Mouse (Mus musculus) adrenal gland, adult 2 months (tissue): ENCODE results near the gene Relb. TPM values are rescaled to one million over a fixed set of nuclear protein-coding genes. Genes with fewer than 3 reads are reported as not detected.

ENCODE experiments used
- DNase-seq: peaks from one replicate; pipeline ENCODE4 v3.0.0; 2021
- polyA plus RNA-seq: library from polyadenylated mRNA; depleted of rRNA; stranded (reverse); fragments of >200 nt; gene quantifications from 2 replicates; pipeline ENCODE4 v1.2.3, GENCODE M21; 2012
- total RNA-seq, 2 experiments: library from RNA; stranded (reverse); gene quantifications; 2 replicates each; pipeline ENCODE4 v1.2.3; 2021

The Relb gene
- total and polyA plus RNA-seq, 3 experiments = 26.5 to 79.2 (median 33.9) TPM

DNA sequence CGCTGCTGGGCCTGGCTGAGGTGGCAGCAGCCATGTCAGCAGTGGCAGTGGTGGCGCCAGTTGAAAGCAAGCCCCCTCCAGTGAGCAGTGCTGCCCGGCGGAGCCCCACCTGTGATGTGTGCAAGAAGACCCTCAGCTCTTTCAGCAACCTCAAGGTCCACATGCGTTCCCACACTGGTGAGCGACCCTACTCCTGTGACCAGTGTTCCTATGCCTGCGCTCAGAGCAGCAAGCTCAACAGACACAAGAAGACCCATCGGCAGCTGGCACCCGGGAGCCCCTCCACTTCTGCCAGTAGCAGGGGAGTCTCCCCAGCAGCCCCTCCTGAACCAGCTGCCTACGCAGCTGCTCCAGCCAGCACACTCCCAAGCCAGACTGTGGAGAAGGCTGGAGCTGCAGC lies 49.5 kb downstream of the Relb start:
- no peak for DNase-seq

DNA sequence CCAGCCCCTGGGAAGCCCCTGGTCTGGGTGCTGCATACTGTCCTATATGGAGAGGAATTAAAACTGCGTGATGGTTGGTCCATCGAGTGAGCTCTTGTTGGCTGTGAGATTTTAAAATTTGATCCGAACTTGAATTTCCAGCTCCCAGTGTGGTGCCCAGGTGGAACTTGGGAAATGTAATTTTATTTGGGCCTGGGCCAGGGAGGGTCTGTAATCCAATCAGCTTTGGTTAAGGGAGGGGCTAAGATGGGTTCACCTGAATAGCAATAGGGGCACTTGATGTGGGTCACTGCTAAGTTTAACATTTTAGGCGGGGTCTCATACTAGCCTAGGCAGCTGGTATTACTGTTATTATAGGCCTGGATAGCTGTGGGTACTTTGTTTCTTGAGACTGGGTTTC lies 50.8 kb downstream of the Relb start:
- no peak for DNase-seq

DNA sequence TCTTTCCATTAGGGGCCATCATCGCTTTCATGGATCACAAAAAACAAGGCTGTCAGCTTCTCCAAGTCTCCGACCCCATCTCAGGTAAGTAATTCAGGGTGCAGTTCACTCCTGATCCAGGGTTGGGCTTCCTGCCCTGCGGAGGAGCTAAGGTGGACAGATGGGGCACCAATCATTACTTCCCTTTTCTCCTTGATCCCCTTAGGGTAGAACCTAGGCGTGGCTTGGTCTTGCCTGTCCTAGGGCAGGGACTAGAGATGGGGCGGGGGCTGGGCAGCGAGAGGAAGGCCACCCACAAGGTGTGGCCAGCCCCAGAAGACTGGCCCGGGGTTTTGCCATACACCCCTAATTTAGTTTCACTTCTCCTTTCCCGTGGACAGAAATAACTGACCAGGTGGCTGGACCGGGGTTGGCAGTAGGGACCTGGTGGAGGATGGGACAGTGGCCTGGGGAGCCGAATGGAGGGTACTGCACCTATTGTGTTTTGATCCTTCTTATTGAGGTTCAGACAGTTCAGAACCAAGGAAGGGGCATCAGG lies 51.3 kb downstream of the Relb start:
- no peak for DNase-seq

DNA sequence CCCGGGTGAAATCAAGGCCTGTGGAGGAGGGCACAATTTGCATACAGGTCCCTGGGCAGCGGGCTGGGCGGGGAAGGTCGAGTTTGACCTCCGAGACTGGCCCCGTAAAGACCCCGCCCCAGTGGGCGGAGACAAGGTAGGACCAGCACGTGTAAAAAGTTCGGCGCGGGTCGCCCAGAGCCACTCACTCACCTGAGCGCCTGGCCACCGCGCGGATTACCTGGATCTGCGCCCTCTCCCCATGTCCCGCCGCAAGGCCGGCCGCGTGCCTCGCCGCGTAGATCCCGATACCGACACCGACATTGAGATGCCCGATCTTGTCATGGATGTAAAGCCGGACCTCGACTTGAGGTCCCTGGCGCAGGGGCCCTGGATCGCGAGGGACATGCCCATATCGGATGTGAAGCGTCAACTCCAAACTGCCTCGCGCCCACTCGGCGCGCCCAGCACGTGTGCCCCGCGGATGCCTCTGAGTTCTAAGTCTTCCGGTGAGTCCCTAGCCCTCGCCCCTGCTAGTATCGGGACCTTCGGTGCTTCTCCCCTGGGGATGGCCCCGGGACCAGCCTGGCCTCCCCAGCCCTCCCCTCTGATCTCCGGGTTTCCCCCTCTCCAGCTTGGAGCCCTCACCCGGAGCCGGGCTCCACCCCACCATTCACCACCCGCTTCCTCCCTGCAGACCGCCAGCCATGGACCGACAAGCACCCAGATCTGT lies 51.9 kb downstream of the Relb start, which contains the start of the genes Zfp296 and Gemin7:
Gene Zfp296, plus strand, starts transcription at position 147 of the 712 bp plus-strand sequence.
Gene Gemin7, minus strand, starts transcription at position 455 of the 712 bp plus-strand sequence.
- peak; percentile 41 for DNase-seq

DNA sequence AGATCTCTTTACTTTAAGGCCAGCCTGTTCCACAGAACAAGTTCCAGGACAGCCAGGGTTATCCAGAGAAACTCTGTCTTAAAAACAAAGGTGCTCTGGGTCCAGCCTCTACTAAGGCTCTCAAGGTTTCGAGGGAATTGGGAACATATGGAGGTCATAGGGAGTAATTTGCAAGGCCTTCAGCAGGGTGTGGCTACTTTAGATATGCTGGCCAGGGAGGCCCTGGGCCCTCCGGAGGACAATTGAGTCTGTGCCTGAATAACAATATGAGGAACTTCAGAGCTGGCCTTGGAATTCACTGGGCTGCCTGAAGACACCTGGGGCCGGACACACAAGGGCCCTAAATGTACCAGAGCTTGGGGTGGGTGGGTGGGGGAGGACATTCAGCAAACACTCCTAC lies 53.7 kb downstream of the Relb start:
- no peak for DNase-seq

DNA sequence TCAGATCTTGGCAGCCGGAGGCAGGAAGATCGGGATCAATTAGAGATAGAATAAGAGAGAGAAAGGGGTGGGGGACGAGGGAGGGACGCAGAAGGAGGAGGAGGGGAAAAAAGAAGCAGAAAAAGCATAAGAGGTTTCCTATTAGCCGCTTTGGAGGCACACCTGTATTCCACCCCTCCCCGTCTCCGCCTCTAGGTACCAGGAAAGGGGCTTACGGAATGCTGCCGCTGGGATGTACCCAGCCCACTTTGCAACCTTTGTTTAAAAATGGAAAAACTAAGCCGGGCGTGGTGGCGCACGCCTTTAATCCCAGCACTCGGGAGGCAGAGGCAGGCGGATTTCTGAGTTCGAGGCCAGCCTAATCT lies 55.5 kb downstream of the Relb start:
- DNase-seq = no peak

DNA sequence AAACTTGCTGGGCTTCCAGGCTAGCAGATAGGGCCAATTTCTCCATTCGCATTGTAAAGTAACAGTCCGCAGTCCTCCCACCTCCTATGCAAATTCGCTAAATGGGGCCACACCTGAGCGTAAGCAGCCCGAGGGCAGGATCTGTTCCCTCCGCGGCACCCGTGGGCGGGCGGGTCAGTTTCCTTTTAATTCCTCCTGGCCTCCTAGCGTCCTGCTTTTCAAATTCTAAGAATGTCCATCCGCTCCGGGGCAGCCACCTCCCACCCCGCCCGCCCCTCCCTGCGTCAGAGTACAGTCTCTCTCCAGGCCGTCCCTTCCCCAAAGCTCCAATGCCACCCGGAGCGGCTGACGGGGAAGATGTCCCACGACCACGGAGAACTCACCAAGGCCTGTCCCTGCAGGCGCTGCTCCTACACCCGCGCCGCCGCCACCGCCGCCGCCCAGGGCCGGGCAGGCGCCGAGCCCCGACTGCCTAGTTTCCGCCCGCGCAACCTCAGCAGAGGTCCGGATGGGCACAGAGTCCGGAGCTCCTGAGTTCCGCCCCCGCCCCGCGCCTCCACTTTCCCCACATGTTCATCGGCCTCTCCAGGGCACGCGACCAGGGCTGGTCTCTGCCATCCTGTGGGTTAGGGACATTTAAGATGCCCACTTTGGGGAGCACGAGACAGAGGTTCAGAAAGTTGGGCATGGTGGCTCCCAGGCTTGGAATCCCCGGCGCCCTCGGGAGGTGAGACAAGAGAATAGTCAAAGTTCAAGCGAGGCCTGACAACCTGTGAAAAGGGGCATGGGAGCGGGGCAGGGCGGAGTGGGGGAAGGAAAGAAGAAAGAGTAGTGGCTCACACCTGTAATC lies 56.1 kb downstream of the Relb start:
- peak; percentile 91 for DNase-seq

DNA sequence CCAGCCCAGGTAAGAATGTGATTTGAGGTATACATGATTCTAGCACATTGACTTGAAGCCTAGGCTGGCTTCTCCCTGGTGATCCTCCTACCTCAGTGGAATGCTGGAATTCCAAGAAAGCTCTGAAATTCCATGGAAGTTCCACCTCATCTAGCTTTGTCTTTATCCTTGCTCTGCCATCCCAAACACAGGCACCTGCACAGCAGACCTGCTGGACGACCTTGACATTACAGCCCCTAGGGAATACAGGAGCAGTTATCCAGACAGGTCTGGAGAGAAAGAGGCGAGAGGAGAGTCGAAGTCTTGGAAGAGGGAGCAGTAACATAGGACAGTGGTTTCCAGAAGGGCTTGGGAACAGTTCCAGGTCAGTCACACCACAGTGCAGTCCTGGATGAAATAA lies 59.6 kb downstream of the Relb start:
- no peak for DNase-seq

DNA sequence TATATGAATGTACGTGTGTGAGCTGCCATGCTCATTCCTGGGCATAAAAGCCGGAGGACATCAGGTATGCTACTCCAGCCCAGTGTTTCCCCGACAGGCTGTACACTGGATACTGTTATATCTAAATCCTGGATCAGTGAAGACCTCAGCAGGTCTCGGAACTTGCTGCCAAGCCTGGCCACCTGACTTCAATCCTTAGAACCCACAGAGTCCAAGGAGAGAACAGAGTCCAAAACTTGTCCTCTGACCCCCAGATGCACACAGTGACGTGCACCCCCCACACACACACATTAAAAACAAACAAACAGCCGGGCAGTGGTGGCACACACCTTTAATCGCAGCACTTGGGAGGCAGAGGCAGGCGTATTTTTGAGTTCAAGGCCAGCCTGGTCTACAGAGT lies 61.8 kb downstream of the Relb start:
- DNase-seq = no peak

DNA sequence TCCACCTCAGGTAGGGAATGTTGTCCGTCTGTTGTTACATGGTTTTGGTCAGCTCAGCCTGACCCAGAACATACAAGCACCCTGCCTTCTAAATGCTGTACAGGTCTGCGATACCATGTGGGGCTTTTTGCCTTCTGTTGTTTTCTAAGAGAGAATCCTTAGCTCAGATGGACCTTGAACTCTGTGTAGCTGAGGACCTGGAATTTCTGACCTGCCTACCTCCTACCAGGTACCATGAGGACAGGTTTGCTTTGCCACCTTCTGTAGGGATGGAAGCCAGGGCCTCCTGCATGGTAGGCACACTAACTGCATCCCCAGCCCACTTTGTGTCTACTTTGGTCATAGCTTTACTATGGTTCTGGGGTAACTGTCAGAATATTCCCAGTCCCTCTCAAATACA lies 63.4 kb downstream of the Relb start:
- no peak for DNase-seq

DNA sequence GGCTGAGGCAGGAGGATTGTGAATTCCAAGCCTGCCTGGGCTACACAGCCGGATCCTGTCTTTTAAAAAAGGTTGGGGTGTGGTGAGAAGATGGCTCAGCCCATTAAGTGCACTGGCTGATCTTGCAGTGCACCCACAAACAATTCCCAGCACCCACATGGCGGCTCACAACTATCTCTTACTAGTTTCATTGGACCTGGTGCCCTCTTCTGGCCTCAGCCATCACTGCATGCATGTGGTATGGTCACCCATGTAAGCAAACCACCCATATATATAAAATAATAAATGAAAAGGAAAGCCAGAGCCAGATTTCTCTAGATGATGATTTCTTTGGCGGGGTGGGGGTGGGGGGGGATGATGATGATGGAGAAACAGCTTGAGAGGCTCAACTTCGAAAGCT lies 64.8 kb downstream of the Relb start:
- DNase-seq = no peak

DNA sequence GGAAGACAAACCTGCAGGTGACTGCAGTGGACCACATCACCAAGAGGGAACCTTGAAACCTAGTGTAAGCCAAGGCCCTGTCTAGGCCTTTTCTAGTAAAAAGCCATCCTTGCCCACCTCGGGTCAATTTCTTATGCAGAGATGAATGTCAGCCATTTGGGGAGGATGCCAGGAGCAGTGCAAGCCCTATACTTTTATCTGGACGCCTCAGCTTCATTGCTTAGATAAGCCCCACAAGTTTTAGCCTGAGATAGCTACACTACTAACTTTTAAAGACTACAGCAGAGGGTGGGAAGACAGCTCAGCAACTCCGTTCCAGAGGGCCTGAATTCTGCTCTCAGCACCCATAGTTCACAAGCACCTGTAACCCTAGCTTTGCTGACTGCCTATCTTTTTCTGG lies 65.4 kb downstream of the Relb start:
- DNase-seq = no peak

DNA sequence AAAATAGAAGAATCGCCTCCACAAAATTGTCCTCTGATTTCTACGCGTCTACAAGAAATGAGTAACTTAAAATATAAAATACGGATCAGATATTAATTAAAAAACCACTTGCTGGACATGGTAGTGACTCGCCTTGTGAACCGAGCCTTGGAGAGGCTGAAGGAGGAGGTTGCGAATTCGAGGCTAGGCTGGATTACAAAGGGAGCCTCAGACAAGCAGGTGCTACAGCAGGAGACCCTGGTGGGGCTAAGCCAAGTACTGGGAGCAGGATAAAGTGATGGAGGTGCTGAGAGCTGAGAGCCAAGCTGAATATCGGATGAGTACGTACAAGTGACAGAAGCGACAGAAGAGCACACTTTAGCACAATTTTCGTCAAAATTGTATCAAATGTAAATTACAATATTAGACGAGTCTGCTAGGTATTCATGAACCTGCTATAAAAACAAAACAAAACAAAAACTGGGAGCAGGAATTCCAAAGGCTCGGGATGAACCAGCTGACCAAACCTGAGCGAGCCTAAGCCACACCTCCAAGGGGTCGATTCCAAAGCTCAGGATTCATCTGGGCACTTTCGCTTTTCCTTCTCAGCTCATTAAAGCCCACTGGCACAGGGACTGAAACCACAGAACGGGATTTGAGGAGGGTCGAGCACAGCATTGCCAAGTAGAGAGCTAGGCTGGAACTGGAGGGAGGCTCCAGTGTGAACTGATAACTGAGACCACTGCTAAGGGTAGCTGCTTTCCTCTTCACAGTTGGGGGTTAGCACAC lies 66.4 kb downstream of the Relb start, which contains the start of gene Ppp1r37:
Gene Ppp1r37, minus strand, starts transcription at position 434 of the 768 bp plus-strand sequence.
- peak; percentile 37 for DNase-seq

DNA sequence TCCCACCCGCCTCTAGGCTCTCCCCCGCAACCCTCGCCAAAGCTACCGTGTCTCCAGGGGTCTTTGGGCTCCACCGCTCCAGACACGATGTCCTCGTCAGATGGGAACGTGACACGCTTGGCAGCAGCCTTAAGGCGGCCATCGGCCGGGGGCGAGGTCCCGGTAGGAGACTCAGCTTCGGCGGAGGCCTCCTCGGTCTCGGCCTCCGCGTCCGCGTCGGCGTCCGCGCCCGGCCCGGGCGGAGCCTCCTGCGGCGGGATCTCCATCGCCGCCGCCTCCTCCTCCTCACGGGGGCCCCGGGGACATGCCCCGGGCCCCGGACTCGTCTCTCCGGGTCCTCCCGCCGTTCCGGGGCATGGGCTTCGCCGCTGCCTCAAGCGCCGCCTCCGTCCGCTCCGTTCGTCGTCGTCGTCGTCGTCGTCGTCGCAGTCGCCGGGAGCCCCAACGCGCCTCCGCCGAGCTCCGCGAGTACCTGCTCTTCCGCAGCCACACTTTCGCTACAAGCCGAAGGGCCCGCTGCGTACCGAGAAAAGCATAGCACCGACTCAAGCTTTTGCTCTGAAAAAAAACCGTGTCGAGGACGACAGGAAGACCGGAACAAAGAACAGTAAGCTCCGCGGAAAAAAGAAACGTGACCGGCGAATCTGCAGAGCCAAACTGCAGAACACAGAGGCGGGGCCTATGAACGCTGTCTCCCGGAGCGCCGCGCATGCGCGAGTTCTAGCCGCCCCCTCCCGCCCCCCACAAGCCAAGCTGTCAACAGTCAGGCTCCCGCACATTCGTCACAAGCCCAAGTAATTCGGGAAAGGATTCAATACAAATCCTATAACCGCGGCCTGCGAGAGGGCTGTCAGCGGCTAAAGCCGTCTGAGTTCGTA lies 67.2 kb downstream of the Relb start:
- DNase-seq = peak; percentile 91

DNA sequence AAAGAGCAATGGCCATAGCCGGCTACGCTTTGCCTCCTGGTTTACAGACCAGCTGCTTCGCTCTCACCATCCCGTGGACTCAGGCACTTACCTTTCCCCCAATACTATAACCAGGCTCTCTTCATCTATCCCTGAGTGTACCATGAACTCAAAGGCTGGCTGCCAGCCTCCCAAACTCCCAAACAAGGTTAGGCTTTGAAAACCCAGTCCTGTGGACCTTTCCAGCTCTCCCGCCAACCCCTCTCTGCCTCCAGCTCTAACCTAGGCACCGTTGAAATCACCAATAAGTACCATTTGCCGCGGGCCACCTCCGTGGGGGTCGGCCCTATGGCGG lies 67.8 kb downstream of the Relb start:
- DNase-seq = no peak

DNA sequence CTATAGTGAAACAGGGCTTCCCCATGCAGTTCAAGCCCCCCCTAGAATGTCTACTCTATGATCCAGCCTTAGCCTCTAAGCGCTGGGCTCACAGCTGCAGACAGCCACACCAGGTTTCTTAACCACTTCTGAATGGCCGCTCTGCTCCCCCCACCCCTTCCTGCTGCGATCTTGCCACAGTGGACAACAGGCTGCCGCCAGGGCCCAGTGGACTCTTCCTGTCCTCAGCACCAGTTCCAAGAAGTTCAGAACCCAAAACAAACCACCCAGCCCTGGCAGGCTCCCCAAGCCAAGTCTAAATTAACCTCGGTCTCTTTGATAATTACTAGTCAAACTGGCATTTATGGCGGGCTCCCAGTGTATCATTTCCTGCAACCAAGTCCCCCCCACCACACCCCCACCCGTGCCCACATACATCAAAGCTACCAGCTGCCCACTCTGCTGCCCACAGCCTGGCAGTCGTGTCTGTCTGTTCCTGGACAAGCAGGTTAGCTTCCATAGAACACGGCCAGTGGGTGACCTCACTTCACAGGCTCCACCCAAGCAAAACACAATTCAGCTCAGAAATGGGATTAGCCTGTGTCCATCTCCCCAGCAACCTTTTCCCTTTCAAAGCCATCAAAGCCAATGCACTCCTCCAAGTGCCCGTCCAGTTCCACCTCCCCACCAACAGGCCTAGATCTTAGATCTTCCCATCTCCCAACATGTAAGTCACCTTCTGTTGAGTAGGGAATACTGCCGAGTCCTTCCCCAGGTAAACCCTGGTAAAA lies 68.6 kb downstream of the Relb start:
- DNase-seq = peak; percentile 37

DNA sequence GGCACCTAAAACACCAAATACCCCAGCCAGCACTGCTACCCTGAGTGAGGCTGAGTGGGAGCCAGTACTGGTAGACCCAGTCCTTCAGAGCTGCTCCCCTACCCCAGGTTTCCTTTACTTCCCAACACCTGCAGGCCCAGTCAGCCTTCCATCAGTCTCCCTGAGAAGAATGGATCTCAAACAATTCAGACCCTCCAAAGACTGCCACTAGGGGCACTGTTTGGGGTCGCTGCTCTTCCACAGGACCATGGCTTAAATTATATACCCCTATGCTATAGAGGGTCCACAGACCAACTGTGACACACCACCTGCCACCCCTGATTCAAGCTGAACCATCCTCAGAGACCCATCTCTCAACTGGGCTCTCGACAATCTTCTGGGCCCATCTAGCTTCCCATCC lies 70.3 kb downstream of the Relb start:
- no peak for DNase-seq

DNA sequence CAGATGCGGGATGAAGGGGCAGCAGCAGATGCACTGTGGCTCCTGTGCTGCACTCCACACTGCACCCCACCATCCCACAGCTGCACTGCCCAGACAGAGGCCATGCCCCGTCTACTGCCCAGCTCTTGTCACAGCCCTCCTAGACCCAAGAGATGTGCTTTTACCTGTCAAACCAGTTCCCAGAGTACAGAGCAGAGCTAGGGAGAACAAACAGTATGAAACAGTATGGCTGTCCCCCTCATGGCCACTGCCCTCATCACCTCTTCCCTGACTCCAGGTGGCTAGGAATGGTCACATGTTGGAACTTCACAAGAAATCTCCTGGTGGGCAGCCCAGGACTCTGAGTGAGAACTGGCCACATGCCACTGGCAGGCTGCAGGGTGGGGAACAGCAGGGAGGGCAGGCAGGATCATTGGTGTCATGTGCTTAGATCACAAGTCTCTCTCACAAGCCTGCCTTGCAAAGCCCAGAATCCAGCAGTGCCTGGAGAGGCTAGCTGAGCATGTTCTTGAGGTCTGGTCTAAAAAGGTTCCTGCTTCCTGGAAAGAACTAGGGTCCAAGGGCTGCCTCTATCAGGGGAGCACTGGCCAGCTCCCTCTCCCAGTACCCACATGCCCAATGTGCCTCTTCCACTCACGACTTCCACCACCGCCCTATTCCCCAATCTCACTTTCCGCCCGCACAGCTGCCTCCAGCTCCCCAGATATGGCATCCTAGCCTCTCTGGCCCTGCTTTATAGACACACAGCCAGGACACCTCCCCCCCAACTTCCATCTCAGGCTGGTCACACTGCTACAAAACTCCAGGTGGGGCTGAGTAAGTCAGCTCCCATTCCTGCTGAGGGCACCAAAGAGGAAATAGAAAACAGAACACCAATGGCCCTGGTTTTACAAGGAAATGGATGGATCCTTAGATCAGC lies 71.0 kb downstream of the Relb start:
- no peak for DNase-seq

DNA sequence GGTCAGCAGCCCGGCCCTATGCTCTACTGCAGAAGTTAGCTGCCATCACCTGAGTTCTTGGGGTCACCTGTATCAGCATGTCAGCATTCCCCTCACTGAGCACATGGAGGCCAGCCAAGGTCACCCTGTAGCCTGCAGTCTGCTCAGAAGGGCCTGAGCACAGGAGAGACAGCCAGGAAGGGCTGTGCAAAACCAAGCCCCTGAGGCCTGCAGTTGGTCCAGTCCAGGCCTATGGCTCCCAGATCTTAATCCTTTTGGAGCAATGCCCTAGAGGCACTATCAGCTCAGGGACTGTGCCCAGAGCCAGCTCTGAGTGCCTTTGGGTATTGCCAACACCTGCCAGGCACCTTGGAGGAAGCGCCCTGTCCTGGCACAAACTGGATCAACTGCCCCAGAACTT lies 72.2 kb downstream of the Relb start:
- peak; percentile 26 for DNase-seq
